Mouse (Mus musculus): ENCODE results near the gene Plin5.

GRCm38 (mm10) chr17:56069066-56069465, 48.3 kb downstream of the Plin5 start:
- no peak for TF ChIP-seq GATA1 (IDR thresholded peaks at IDR 0.05; ENCODE audit: borderline replicate concordance, low read length)
- no peak for TF ChIP-seq FLI1 (IDR thresholded peaks at IDR 0.05; ENCODE audit: low read length)
